Mouse (Mus musculus) mouse embryonic stem cell (cell line): Measurements from ENCODE around the gene Ano5.

Experiments used
- in situ Hi-C, 2 experiments: fragments of 300-500 bp; cut with MboI; formaldehyde crosslinking; loops; 1 replicate in 1 of 2; 3 replicates in 1 of 2; pipeline ENCODE4 v1.14.3; 2019 to 2020; ENCODE audit warnings: low sequenced_read_pairs in 2 of 2, low pct_unique_long_range_greater_than_20kb in 1 of 2, mixed read lengths in 1 of 2; ENCODE audit not compliant: unreplicated experiment in 1 of 2

The Ano5 gene

DNA sequence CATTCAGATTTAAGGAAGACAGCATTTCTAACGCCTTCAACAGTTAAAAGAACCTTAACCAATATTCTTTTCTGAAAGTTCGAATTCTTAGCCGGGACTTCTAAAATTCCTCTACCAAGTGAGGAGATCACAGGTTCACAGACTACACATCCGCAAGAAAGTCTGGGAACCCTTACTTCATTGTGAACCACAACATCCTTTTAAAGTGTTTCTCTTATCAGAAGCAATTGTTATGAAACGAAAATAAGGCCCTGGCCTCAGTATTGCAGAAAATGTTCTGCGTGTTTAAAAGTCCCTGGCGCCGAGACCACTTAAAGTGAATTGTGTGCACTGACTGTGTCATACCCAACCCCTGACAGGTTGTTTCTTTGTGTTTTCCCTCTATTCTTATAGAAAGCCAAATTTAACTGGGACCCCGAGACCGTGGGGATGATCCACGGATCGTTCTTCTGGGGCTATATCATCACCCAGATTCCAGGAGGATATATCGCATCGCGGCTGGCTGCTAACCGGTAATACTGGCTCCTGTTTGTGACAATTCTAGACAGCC, 115.7 kb downstream of the Ano5 start:
- in situ Hi-C loops = loop anchor here (10.0 to 25.0 kb wide), 2 partner anchors 336 to 348 kb away; no protein-coding TSS in a partner anchor

DNA sequence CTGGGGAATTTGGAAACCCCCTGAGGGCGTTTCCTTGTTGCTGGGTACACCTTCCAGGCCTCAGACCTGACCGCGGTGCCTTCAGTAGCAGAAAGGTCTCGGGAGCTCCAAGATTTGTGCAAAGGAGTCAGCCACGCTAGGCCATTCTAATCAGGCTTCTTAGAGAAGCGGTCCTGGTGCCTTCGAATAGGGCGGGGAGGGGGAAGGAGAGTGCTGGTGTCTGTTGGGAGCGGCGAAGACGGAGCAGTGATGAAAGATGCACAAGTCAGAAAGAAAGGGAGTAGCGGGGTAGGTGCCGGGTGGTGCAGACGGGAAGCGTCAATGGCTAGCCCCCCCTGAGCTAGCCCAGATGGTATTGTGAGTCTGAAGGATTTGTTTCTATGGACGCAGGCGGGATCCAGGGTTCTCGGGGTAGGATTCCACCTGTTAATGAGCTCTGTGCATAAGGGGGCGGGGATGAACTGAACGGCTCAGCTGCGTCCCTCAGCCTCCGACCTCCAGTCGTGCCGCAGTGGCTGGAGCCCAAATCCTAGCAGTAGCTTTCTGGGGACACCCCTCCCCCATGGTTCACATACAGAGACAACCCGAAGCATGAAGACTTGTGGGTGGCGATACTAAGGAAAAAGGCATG, 116.3 kb downstream of the Ano5 start:
- in situ Hi-C loops = loop anchor here (10.0 to 25.0 kb wide), 2 partner anchors 335 to 348 kb away; no protein-coding TSS in a partner anchor

DNA sequence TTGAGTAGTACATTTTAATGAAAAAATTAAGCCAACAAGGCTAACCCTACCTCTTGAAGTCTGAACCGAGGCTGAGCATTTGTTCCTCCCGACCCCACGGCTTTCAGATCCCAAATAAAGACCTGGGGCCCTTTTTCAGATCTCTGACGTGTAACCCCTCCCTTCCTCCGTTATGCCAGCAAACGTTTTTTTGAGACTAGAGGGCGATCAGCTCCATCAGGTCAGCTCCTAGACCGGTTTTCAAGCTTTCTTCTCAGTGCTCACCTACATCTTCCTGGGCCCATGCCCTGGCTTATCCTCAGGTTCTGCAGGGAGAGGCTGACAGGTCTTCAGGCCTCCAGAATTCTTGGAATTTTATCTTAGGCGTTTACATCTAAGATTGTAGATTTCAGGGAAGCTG, 116.8 kb downstream of the Ano5 start:
- in situ Hi-C loops = loop anchor here (10.0 to 25.0 kb wide), 2 partner anchors 335 to 347 kb away; no protein-coding TSS in a partner anchor

DNA sequence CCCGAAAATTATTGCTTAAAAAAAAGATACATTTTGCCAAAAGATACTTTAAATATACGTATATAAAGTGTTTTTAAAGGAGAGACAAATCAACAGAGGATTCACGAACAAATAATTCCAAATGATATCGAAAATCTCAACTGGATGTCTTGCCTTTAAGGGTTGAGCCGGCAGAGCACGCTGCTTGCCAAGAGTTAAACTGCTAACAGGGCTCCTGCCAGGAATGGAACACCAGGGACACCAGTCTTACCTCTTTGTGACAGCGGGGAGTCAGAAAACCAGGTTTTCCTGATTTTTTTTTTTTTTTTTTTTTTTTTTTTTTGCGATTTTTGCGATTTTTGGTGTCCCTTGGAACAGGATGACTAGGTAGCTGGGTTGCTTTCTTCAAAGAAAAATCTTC, 117.5 kb downstream of the Ano5 start:
- in situ Hi-C loops = loop anchor here (10.0 to 25.0 kb wide), 2 partner anchors 334 to 346 kb away; no protein-coding TSS in a partner anchor

DNA sequence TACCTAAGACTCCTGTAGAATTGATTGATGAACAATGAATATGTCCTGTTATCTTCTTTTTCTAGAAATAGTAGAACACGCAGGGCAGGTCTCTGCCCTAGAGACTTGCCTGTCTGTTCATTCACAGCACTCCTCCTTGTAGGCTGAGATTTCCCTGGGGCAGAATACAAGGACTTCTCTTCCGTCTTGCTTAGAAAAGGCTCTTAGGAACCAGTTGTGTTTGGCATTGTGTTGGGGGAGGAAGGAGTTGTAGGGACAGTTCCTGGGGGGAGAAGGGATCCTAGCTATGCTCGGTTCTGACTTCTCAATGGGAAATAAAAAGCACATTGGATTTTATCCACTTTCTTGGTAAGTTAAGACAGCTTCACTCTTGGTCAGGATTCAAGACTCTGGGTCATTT, 118.4 kb downstream of the Ano5 start:
- in situ Hi-C loops = loop anchor here (10.0 to 25.0 kb wide), 2 partner anchors 333 to 346 kb away; no protein-coding TSS in a partner anchor

DNA sequence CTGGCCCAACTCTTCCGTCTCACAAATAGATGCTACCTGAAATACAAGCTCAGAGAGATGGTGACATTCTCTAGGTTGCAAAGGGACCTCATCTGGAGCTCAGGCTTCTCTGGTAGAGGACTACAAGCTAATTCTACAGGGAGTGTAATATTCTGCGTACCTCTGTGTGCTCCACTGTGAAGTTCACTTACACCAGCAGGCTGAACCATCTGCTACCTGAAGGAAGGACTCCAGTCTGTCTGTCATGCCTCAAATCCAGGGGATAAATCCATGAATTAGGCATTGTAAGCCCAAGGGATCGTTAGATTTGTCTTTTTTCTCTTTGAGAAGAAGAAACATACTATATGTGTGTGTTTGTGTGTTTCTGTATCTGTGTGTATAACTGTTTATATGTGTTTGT, 120.3 kb downstream of the Ano5 start:
- in situ Hi-C loops = loop anchor here in 1 of 2 experiments (25.0 kb wide), 1 partner anchor 331 kb away; no protein-coding TSS in a partner anchor

DNA sequence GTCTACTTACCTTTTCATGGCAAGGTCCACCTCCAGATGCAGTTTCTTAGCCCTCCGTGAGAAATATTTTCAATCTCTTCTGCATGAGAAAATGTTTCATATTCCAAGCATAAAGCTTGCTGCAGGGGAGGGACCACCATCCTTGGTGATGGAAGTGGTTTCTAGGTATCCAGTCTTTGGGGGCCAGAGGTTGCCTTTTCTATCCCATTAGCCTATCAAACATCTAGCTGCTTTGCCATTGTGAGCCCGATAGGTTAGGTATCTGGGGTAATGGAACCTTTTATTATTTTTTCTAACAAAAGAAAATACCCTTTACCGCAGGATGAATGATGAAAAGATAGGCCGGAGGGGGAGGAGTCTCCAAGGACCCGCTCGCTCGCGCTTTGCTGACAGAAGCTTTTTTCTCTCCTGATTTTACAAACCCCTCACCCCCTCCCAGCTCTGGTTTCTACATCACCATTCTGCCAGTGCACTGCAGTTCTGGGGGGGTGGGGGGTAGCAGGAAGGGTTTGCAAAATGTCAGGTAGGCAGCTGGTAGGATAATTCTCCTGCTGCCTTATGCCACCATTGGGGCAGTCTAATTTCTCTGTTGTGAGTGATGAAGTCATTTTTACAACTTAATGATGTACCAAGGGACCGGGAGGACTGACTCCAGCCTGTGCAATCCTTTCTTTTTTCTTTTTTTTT, 121.9 kb downstream of the Ano5 start:
- in situ Hi-C loops = loop anchor here in 1 of 2 experiments (25.0 kb wide), 1 partner anchor 330 kb away; no protein-coding TSS in a partner anchor

DNA sequence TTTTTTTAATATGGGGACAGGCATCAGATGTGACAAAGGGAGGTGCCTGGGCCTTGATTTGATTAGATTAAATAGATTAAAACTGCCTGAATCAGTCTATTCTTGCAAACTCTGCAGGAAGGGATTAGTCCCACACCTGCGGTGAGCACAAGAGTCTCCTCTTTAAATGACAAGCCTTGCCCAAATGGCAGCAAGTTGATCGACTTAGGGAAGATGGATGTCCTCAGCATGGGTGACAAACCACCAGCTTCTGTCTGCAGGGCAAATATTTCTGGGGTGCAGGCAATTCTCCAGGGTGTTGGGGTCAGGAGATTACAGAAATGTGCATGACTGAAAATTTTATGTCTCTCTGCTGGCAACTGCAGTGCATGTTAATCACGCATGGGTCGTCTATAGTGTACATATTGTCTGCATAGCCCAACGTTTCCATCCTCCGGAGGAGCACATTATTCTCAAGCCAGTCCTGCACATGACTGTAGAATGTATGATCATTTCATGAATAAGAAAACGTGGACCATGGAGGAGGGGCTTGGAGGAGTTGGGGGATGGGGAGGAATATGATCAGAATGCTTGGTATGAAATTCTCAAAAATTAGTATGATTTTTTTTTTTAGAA, 122.5 kb downstream of the Ano5 start:
- in situ Hi-C loops = loop anchor here in 1 of 2 experiments (25.0 kb wide), 1 partner anchor 329 kb away; no protein-coding TSS in a partner anchor
